ENCODE assay signal across 12 mouse cellular contexts in the genomic region with DNA sequence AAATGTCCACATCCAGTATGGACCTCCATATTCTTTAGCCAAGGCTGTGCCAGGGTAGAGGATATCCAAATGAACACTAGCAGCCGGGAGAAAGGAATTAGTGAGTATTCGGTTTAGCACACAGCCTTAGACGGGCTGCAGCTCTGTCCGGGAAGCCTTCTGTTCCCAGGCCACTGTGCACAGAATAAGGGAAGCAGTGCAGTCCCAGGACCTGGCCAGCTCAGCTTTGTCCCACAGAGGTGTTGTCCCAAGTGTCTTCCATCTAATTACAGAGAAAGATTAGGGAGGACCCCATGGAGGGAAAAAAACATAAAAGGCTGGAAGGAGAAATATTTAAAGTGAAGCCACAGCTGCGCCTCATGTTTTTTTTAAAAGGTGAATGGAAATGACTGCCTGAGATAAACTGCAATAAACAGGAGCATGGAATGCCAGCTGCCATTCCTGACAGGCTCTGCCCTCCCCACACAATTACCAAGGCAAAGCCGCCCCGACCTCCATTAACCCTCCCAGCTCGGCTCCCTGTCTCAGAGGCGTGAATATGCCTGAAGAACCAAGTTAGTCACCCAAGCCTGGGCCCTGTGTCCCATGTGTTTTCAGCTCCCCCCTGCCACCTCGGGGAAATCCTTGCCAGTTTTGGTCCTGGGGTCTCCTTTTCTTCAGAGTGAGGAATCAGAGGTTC.
DNase-seq lines count a peak whose midpoint lies in the region; ATAC-seq and TF ChIP-seq lines count a peak whose summit lies in the region.
"Had no signal": no experiment of that assay in that cellular context is flagged by ENCODE, and none has a peak within 500 bp of the region (broad histone marks: within the 10 kb centered on the region; RNA-seq: fewer than 3 reads in every experiment).

No protein-coding gene starts in this region.

- peak overlapping the region; percentile 82 for H3K27ac ChIP-seq in hindbrain, embryonic 11.5 days (ENCODE audit: low read depth, low read length)
- H3K27ac ChIP-seq in hindbrain, embryonic 16.5 days (ENCODE audit: low read depth, low read length), result no peak overlapping the region
- peak overlapping the region; percentile 69 for H3K27ac ChIP-seq in forebrain, embryonic 10.5 days
- peak overlapping the region; percentile 84 for H3K27ac ChIP-seq in heart, postnatal 0 days (ENCODE audit: low read depth)
- 0 out of 2 replicates have a peak overlapping the region, but pooled peaks have one; percentile 30 for H3K27ac ChIP-seq in midbrain, embryonic 16.5 days (ENCODE audit: low read length)
- H3K27ac ChIP-seq in intestine, embryonic 15.5 days, result no peak overlapping the region
- H3K27ac ChIP-seq: macrophage had no signal

- no peak overlapping the region for H3K9ac ChIP-seq in hindbrain, embryonic 11.5 days (ENCODE audit: low read depth, low read length)
- H3K9ac ChIP-seq in hindbrain, embryonic 16.5 days (ENCODE audit: low read depth, low read length), result no peak overlapping the region
- H3K9ac ChIP-seq in heart, postnatal 0 days (replicated peaks; ENCODE audit: low read depth, low read length), result 0 out of 2 replicates have a peak overlapping the region, but pooled peaks have one; percentile 3
- no peak overlapping the region for H3K9ac ChIP-seq in midbrain, embryonic 16.5 days (ENCODE audit: low read depth, low read length)
- no peak overlapping the region for H3K9ac ChIP-seq in intestine, embryonic 15.5 days
- H3K9ac ChIP-seq: embryonic facial prominence, embryonic 15.5 days had no signal

- peak; percentile 45 for DNase-seq in hindbrain, embryonic 11.5 days (ENCODE audit: low spot score)
- DNase-seq in forebrain, embryonic 10.5 days (ENCODE audit: extremely low spot score, low spot score), result no peak
- peak; percentile 43 for DNase-seq in heart, postnatal 0 days (ENCODE audit: low spot score)
- DNase-seq in thymus, postnatal 25 days, result no peak
- DNase-seq: gastrocnemius, postnatal 14 days; thymus, postnatal 36 days had no signal

- H3K27me3 ChIP-seq in hindbrain, embryonic 11.5 days (ENCODE audit: control insufficient read depth, insufficient read depth, low read length), result no peaks in the 10 kb centered on the region
- H3K27me3 ChIP-seq in hindbrain, embryonic 16.5 days (replicated peaks; ENCODE audit: control insufficient read depth, insufficient read depth, low read length), result no peaks in the 10 kb centered on the region
- H3K27me3 ChIP-seq in forebrain, embryonic 10.5 days (ENCODE audit: poor library complexity, severe bottlenecking), result no peaks in the 10 kb centered on the region
- no peaks in the 10 kb centered on the region for H3K27me3 ChIP-seq in heart, postnatal 0 days (ENCODE audit: control insufficient read depth, insufficient read depth, low read length)
- no peaks in the 10 kb centered on the region for H3K27me3 ChIP-seq in midbrain, embryonic 16.5 days (ENCODE audit: control insufficient read depth, insufficient read depth, low read depth, low read length)
- H3K27me3 ChIP-seq in intestine, embryonic 15.5 days (replicated peaks), result no peaks in the 10 kb centered on the region
- H3K27me3 ChIP-seq: embryonic facial prominence, embryonic 15.5 days had no signal

- peak; percentile 72 for ATAC-seq in hindbrain, embryonic 11.5 days (ENCODE audit: low FRiP score)
- no peak for ATAC-seq in hindbrain, embryonic 16.5 days
- ATAC-seq in heart, postnatal 0 days (ENCODE audit: insufficient read depth, low read depth), result no peak
- ATAC-seq in midbrain, embryonic 16.5 days, result no peak
- no peak for ATAC-seq in intestine, embryonic 15.5 days

- no peak overlapping the region for H3K4me3 ChIP-seq in hindbrain, embryonic 11.5 days (ENCODE audit: low read depth, low read length)
- no peak overlapping the region for H3K4me3 ChIP-seq in hindbrain, embryonic 16.5 days (ENCODE audit: low read length)
- no peak overlapping the region for H3K4me3 ChIP-seq in forebrain, embryonic 10.5 days
- no peak overlapping the region for H3K4me3 ChIP-seq in heart, postnatal 0 days (ENCODE audit: low read depth, low read length)
- no peak overlapping the region for H3K4me3 ChIP-seq in midbrain, embryonic 16.5 days (ENCODE audit: low read depth, low read length)
- no peak overlapping the region for H3K4me3 ChIP-seq in intestine, embryonic 15.5 days (replicated peaks)
- H3K4me3 ChIP-seq: embryonic facial prominence, embryonic 15.5 days had no signal

- no peak for TF ChIP-seq EP300 in heart, postnatal 0 days (IDR thresholded peaks at IDR 0.05; ENCODE audit: low read depth)

- H3K4me1 ChIP-seq in hindbrain, embryonic 11.5 days (replicated peaks; ENCODE audit: control insufficient read depth, insufficient read depth, low read length), result peaks cover 11% of the 10 kb centered on the region
- peaks cover 39% of the 10 kb centered on the region for H3K4me1 ChIP-seq in hindbrain, embryonic 16.5 days (ENCODE audit: control insufficient read depth, insufficient read depth, low read depth, low read length)
- H3K4me1 ChIP-seq in forebrain, embryonic 10.5 days, result peaks cover 79% of the 10 kb centered on the region
- peaks cover 77% of the 10 kb centered on the region for H3K4me1 ChIP-seq in heart, postnatal 0 days (ENCODE audit: control insufficient read depth, insufficient read depth)
- peaks cover 46% of the 10 kb centered on the region for H3K4me1 ChIP-seq in midbrain, embryonic 16.5 days (ENCODE audit: control insufficient read depth, insufficient read depth, low read length)
- H3K4me1 ChIP-seq in intestine, embryonic 15.5 days (replicated peaks), result peaks cover 27% of the 10 kb centered on the region

- 53% methylated on average over 10 of the region's 10 CpGs for WGBS in hindbrain, embryonic 11.5 days
- 43% methylated on average over 10 of the region's 10 CpGs for WGBS in hindbrain, embryonic 16.5 days
- WGBS in forebrain, embryonic 10.5 days, result 55% methylated on average over 10 of the region's 10 CpGs
- WGBS in heart, postnatal 0 days, result 47% methylated on average over 10 of the region's 10 CpGs
- WGBS in midbrain, embryonic 16.5 days, result 26% methylated on average over 10 of the region's 10 CpGs
- 58% methylated on average over 10 of the region's 10 CpGs for WGBS in intestine, embryonic 15.5 days

- no peak overlapping the region for H3K4me2 ChIP-seq in hindbrain, embryonic 11.5 days (replicated peaks; ENCODE audit: low read depth, low read length)
- no peak overlapping the region for H3K4me2 ChIP-seq in hindbrain, embryonic 16.5 days (ENCODE audit: low read length)
- H3K4me2 ChIP-seq in heart, postnatal 0 days (ENCODE audit: low read depth, low read length), result no peak overlapping the region
- H3K4me2 ChIP-seq in midbrain, embryonic 16.5 days (ENCODE audit: low read length), result no peak overlapping the region
- no peak overlapping the region for H3K4me2 ChIP-seq in intestine, embryonic 15.5 days (replicated peaks)
- H3K4me2 ChIP-seq: embryonic facial prominence, embryonic 15.5 days; liver, embryonic 11.5 days had no signal

- H3K36me3 ChIP-seq in hindbrain, embryonic 11.5 days (ENCODE audit: control insufficient read depth, insufficient read depth, low read length), result no peaks in the 10 kb centered on the region
- H3K36me3 ChIP-seq in hindbrain, embryonic 16.5 days (ENCODE audit: control insufficient read depth, insufficient read depth, low read length), result no peaks in the 10 kb centered on the region
- no peaks in the 10 kb centered on the region for H3K36me3 ChIP-seq in forebrain, embryonic 10.5 days (replicated peaks)
- 0 out of 2 replicates have a peak, but pooled peaks cover 4% of the 10 kb centered on the region for H3K36me3 ChIP-seq in heart, postnatal 0 days (replicated peaks; ENCODE audit: control insufficient read depth, insufficient read depth, low read length)
- H3K36me3 ChIP-seq in midbrain, embryonic 16.5 days (ENCODE audit: control insufficient read depth, insufficient read depth, low read length), result no peaks in the 10 kb centered on the region
- no peaks in the 10 kb centered on the region for H3K36me3 ChIP-seq in intestine, embryonic 15.5 days
- H3K36me3 ChIP-seq: embryonic facial prominence, embryonic 15.5 days had no signal

- TF ChIP-seq CTCF in heart, postnatal 0 days (IDR thresholded peaks at IDR 0.05; ENCODE audit: low read depth), result no peak

- no peaks in the 10 kb centered on the region for H3K9me3 ChIP-seq in hindbrain, embryonic 11.5 days (ENCODE audit: control insufficient read depth, low read length)
- H3K9me3 ChIP-seq in hindbrain, embryonic 16.5 days (ENCODE audit: control insufficient read depth, low read length), result no peaks in the 10 kb centered on the region
- H3K9me3 ChIP-seq in forebrain, embryonic 10.5 days, result no peaks in the 10 kb centered on the region
- H3K9me3 ChIP-seq in heart, postnatal 0 days (replicated peaks; ENCODE audit: control insufficient read depth, low read length), result no peaks in the 10 kb centered on the region
- no peaks in the 10 kb centered on the region for H3K9me3 ChIP-seq in midbrain, embryonic 16.5 days (replicated peaks; ENCODE audit: control insufficient read depth, low read length, poor library complexity, severe bottlenecking)
- no peaks in the 10 kb centered on the region for H3K9me3 ChIP-seq in intestine, embryonic 15.5 days
- H3K9me3 ChIP-seq: embryonic facial prominence, embryonic 15.5 days had no signal

Comparison
In these comparisons a context has a peak if more than half of its experiments do, and no peak if none do; other contexts are left out.
1. H3K27ac ChIP-seq: peak in hindbrain, embryonic 11.5 days (single experiment), forebrain, embryonic 10.5 days (single experiment), heart, postnatal 0 days (single experiment) and midbrain, embryonic 16.5 days (single experiment); none in hindbrain, embryonic 16.5 days (single experiment) and intestine, embryonic 15.5 days (single experiment).
2. DNase-seq: peak in hindbrain, embryonic 11.5 days (single experiment) and heart, postnatal 0 days (single experiment); none in forebrain, embryonic 10.5 days (single experiment) and thymus, postnatal 25 days (single experiment).